Mouse (Mus musculus): ENCODE measurements around the gene Fam69b.

DNA sequence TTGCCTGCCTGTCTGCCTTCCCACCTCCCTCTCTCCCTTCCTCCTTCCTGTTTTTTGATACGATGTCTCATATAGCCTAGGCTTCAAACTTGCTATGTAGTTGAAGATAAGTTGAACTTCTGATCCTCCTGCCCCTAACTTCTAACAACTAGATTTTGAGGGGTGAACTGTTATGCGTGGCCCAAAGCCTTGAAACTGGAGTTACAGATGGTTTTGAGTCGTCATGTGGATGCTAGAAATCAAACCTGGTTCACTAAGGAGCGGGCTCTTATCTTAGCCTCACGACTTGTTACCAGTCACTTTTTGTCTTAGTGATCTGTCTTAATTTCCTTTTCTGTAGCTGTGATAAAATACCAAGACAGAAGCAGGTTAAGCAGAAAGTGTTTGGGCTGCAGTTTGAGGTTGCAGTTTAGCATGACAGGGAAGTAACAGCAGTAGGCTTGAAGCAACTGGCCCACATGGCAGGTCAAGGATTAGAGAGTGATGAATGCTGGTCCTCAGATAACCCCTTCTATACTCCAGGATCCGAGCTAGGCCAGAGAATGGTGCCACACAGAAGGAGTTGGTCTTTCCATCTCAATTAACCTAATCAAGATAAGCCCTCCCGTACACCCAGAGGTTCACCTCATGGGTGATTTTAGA is 12.9 kb downstream of the Fam69b start:
- TF ChIP-seq CTCF (IDR thresholded peaks at IDR 0.05; ENCODE audit: borderline replicate concordance, extremely low read depth, insufficient read depth, insufficient read length), result no peak
- no peak for TF ChIP-seq POLR2A (IDR thresholded peaks at IDR 0.05; ENCODE audit: borderline replicate concordance, extremely low read depth, insufficient read depth, insufficient read length, poor library complexity, severe bottlenecking)
